Mouse (Mus musculus) urinary bladder, postnatal 4 days (tissue): Measurements from ENCODE around the gene Cdc42ep5.
A peak's percentile ranks its signal among the peaks of the same experiment; 100 is the strongest.
"Not testable (repeated sequence)": the region's sequence is repeated elsewhere in the genome, so short reads cannot be mapped to it uniquely, and the experiment has no call there.

Source experiments
- DNase-seq, 2 experiments: peaks; one replicate each; pipeline ENCODE4 v3.0.0; 2021 to 2022; ENCODE audit warnings: low spot score in 2 of 2

Cdc42ep5 gene

DNA sequence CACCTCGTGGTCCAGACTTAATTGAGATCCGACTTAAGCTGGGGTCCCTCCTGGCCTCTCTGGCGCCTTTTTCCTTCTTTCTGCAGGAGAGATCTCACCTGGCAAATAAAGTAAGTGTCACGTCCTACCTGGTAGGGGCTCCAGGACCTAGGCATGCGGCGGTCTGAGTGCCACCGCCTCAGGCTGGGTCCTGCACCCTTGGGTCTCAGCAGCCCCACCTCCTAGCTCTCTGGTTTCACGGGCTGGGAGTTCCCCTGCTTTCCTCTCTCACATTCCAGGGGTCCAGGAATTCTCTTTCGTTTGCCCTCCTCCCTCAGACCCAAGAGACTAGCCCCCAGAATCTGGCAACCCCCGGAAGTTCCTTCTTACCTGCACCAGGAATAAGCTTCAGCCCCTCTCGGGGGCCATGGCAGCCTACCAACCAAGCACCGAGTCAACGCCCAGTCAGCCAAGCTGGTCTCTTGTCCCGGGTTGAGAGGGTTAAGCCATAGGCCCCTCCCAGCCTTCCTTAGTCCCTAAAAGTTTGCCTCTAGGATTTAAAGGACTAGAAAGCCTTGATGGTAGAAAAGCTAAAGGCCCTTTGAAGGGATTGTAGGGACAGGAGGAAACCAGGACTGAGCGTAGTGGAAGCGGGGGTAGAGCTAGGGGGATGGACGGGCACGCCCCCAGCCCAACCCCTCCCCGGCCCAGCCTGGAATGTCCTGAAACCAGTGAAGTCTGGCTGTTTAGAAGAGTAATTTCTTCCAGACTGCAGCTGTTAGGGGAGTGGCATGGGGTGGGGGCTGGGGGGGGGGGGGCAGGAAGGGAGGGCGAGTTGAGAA lies at the start of gene Cdc42ep5:
Gene Cdc42ep5 (minus strand): TSS at position 771 of the 821 bp plus-strand sequence.
- DNase-seq: peak; percentile 69 to 79

DNA sequence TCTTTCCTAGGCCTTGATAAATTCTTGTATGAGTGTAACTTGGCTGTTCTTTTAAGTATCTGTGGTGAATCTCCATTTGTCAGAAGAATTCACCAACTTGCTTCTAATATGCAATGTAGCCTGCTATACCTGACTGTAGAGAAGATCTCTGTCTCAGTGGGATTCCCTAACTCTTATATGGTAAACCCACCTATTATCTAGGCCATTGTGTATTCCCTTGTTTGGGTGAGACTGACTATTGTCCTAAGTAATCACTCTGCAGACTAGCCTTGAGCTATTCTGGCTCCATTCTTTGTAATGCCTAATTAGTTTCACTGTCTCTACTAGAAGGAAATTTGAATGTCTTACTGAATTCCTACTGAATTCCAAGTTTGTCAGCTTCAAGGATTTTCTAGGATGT lies 48.8 kb upstream of the Cdc42ep5 start:
- not testable (repeated sequence) for DNase-seq

- DNase-seq: no peak
Measured at GRCm38 (mm10) chr7:4208626-4209025, 44.0 kb upstream of the Cdc42ep5 start.

- DNase-seq: no peak
Measured at GRCm38 (mm10) chr7:4207126-4207525, 42.5 kb upstream of the Cdc42ep5 start.

GRCm38 (mm10) chr7:4178438-4178837 lies 13.8 kb upstream of the Cdc42ep5 start:
- DNase-seq: peak in 1 of 2 experiments; percentile 62

GRCm38 (mm10) chr7:4170193-4170938 lies 5.7 kb upstream of the Cdc42ep5 start:
- DNase-seq: no peak

DNA sequence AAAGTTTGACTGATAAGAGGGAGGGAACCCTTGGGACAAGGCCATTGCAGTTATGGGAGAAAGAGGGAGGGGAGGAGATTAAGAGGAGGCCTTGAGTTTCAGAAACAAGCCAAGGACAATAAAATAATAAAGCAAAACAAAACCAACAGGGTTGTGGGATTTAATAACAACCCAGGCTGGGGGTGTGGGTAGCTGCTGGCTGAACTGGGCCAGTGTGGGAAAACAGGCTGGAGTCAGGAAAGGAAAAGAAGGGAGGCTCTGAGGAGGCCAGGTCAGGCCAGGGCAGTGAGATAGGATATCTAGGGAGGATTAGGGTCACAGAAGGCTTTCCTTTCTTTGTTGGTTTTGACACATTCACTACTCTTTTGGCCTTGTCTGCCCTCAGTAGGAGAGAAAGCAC lies 2.4 kb upstream of the Cdc42ep5 start:
- DNase-seq: no peak

DNA sequence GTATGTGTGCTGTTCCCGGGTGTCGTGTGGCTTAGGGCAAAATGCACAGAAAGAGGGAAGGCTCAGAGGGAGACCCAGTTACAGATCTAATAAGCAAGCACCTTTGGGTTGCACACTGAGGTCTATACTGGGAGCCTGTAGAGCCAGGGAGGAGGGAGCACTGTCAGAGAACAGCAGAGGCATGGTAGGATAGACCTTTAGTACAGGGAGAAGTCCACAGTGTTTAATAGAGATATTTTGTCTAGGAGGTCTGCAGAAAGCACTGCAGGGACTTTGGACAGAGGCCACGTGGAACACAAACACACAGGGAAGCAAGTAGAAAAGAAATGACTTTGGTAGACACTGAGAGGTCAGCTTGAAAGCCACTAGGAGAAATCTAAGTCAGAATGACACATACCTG lies 626 bp upstream of the Cdc42ep5 start:
- DNase-seq: no peak

DNA sequence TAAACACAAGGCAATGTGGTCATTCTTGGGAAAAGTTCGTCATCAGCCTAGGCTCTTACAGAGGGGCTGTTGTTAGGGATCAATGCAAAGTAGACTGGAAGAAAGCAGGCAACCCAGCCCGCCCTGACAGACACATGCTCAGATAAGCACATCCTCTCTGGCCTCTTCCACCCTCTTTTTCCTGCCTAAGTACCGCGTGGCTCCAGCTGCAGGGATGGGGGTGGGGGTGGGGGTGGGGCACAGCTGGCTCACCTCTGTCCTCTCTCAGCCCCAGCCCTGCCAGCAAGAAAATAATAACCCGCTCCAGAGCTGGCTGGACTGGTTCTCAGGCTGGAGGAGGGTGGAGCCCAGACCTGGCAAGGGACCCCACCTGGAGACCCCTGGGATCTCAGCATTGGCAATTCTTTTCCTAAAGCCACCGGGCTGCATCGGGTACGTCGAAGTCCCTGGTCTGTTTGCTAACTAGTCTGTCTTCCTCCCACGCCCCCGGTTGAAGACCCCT lies 1.0 kb downstream of the Cdc42ep5 start:
- DNase-seq: no peak

DNA sequence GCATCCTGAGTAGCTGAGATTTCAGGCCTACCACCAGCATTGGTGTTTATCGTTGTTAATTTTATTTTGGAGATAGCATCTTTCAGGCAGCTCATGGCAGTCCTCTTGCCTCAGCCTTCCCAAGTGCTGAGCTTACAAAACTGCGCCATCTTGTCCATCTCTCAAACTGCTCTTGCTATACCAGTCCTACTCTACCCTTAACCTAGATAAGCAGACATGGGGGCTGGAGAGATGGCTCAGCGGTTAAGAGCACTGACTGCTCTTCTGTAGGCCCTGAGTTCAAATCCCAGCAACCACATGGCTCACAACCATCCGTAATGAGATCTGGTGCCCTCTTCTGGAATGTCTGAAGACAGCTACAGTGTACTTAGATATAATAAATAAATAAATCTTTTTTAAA lies 3.1 kb downstream of the Cdc42ep5 start:
- DNase-seq: not testable (repeated sequence)

DNA sequence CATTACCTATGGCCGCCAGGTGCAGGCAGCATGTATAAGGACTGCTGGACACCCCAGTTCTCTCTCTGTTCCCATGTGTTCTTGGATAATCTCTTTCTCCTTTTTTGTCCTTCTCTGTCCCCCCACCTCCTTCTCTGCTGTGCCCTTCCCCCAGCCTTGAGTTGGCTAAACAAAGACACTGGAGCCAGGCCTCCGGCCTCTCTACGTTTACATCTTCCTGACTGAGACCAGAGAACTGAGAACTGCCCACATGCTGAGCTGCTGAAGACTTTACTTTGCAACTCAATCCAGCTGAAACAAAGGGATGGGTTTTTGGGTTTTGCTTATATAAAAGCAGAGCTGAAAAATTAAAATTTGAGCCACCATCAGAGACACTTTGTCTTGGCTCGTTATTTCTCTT lies 9.7 kb downstream of the Cdc42ep5 start:
- no peak for DNase-seq

- DNase-seq: no peak
Measured at GRCm38 (mm10) chr7:4154356-4154755, 10.3 kb downstream of the Cdc42ep5 start.

DNA sequence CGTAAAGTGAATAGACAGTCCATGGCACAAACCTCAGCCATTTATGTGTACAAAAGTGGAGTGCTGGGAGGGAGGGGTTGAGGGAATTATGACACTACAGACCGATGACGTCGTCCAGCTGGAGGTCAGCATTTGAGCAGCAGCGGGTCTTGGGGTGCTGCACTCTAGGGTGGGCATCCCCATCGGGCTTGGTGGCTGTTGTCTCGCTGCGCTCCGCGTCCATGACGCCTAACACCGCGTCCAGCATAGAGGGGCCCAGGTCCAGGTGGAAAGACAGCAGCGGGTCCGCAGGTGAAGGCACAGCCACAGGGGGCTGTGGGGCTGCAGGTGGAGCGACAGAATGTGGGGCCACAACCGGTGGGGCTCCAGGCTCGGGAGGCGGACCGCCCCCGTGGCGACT lies 13.4 kb downstream of the Cdc42ep5 start:
- peak in 1 of 2 experiments; percentile 59 for DNase-seq

GRCm38 (mm10) chr7:4150811-4151221 lies 13.8 kb downstream of the Cdc42ep5 start:
- DNase-seq: peak in 1 of 2 experiments; percentile 49

DNA sequence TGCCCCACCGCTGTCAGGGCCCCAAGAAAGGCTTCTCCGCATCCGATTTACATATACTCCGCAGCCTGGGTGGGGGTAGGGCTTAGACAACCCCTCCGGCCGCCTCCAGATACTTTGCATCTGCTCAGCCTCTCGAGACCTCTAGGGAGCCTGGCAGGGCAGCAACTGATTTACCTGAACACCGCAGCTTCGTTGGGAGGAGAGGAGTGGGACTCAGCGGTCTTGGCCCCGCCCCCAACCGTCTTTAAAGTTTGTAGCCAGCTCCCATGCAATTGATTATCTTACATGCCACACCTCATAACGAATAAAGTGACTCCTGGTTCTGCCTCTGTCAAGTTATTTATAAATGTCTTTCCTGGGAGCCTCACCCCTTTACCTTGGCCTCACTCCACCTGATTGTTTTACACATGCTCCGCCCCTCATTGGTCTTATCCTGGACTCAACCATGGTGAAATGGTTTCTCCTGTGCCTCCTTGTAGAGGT lies 14.6 kb downstream of the Cdc42ep5 start, which contains the start of gene Leng9:
Gene Leng9 (minus strand): TSS at position 316 of the 483 bp plus-strand sequence.
- DNase-seq: peak in 1 of 2 experiments; percentile 55

- peak; percentile 70 to 73 for DNase-seq
Measured at GRCm38 (mm10) chr7:4149209-4150054, 15.2 kb downstream of the Cdc42ep5 start.

DNA sequence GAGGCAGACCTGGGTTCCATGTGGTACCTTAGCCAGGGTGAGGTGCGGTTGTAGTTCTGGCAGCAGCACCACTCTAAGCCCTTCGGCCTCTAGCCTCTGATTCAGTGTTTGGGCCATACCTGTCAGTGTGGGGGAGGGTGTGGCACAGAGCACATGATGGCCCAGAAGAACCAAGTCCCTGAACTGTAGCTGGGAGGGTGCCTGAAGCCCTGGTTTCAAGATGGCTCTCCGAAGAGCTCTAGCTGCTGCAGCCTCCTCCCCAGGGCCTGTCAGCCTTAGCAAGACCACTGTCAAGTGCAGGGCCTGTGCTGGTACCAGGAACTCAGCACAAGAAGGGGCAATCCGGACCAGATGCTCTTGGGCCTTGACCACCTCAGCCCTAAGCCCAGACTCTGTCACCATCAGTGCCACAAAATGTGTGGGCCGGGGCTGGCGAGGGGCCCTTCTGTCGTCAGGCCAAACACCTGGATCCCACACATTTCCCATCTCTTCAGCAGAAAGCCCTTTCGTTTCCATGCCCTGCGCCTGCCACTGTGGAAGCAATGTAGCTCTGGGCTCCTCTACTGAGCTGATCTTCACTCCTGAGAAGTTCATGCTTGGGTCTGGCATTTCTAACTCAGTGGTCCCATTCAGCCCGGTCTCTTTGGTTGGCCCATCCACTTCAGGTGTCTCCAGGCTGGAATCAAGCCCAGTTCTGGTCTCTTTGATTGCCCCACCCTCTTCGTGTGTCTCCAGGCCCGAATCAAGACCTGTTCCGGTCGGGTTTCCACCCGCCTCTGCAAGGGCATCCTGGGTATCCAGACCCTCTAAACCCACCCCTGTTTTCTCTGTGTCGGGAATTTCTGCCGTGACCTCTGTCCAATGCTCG lies 16.1 kb downstream of the Cdc42ep5 start:
- DNase-seq: no peak

DNA sequence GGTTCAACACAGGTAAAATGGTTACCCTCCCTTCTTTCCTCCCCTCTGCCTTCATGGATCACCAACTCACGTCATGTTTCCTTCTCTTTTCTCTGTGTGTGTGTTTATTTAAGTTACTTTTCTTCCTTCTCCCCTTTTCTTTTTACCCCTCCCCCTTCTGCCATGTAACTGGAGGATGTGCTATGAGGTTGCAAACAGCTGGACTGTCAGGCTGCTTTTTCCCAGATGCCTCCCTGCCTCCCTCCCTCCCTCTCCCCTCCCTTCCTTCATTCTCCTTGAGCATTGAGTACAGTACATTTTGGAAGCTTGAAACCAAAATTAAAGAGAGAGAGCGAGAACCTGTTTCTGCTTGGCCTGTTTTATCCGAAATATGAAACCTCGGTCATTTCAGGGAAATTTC lies 16.8 kb downstream of the Cdc42ep5 start:
- DNase-seq: no peak

DNA sequence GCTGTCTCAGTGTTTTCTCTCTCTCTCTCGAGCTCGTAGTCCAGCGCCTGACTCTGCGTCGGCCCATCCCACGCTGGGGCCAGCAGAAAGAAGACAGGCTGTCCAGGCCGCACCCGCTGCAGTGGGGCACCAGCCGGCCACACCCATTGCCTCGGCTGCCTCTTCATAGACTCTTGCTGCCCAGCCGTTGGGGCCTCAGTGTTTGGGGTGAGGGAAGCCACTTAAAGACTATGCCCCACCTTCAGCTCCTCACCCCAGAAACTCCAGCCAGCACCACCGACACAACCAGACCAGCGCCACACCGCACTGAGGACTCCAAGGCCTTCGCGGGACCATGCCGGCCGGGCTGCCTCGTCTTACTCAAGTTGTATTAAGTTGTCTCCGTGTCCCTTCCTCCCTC lies 17.3 kb downstream of the Cdc42ep5 start:
- DNase-seq: no peak
